Mouse (Mus musculus) kidney, embryonic 16.5 days (tissue): ENCODE results near the gene Ppp2r3d. TPM values are rescaled to one million over a fixed set of nuclear protein-coding genes. Genes with fewer than 3 reads are reported as not detected.
"Not testable (repeated sequence)": the region's sequence is repeated elsewhere in the genome, so short reads cannot be mapped to it uniquely, and the experiment has no call there.

ENCODE experiments used
- ATAC-seq: fragments of 200-750 bp; cut with Nextera tagmentation; 2 replicates; pipeline ENCODE4 v1.8.0; 2017; ENCODE audit warnings: moderate TSS enrichment; ENCODE audit not compliant: low FRiP score, low TSS enrichment
- H3K27ac ChIP-seq: fragments of 300-500 bp; sonication (generic); 2 replicates; pipeline ENCODE4 v1.5.1; 2014; ENCODE audit warnings: low read length
- H3K27me3 ChIP-seq: fragments of 300-500 bp; sonication (generic); 2 replicates; pipeline ENCODE4 v1.6.1; 2014; ENCODE audit warnings: low read length, control low read depth, mixed read lengths; ENCODE audit not compliant: insufficient read depth
- H3K36me3 ChIP-seq: fragments of 300-500 bp; sonication (generic); 2 replicates; pipeline ENCODE4 v1.6.1; 2014; ENCODE audit warnings: low read length, control low read depth, mixed read lengths; ENCODE audit not compliant: insufficient read depth
- H3K4me1 ChIP-seq: fragments of 300-500 bp; sonication (generic); 2 replicates; pipeline ENCODE4 v1.6.1; 2014; ENCODE audit warnings: low read length, control low read depth, mixed read lengths; ENCODE audit not compliant: insufficient read depth
- H3K4me2 ChIP-seq: fragments of 300-500 bp; sonication (generic); replicated peaks from 2 replicates; pipeline ENCODE4 v1.6.1; 2014; ENCODE audit warnings: low read depth, low read length
- H3K4me3 ChIP-seq: fragments of 300-500 bp; sonication (generic); 2 replicates; pipeline ENCODE4 v1.5.1; 2014; ENCODE audit warnings: mild to moderate bottlenecking, low read length
- H3K9ac ChIP-seq: fragments of 300-500 bp; sonication (generic); replicated peaks from 2 replicates; pipeline ENCODE4 v1.6.1; 2014; ENCODE audit warnings: low read length
- H3K9me3 ChIP-seq: fragments of 300-500 bp; sonication (generic); 2 replicates; pipeline ENCODE4 v1.6.1; 2016; ENCODE audit warnings: low read length, control low read depth
- WGBS: fragments of 180-500 bp; shearing (Covaris S2); extraction: QIAGEN DNeasy Blood & Tissue Kit; methylation state at CpG from one replicate; pipeline ENCODE4 v1.1.7; 2014; 5-methylcytosine and 5-hydroxymethylcytosine counted together
- polyA plus RNA-seq: library from polyadenylated mRNA; unstranded; fragments of >200 nt; fragmentation: Nextera tagmentation; extraction: Ambion mirVana; gene quantifications from 2 replicates; pipeline ENCODE4 v1.2.1, GENCODE M21; 2015

Ppp2r3d gene
- 137 and 142 TPM in 2 replicates for polyA plus RNA-seq

- H3K9me3 ChIP-seq = peaks cover 12% of the 10 kb centered on the region
- WGBS = 97% methylated on average over 22 of the region's 22 CpGs
- H3K4me1 ChIP-seq = no peaks in the 10 kb centered on the region
- no peak within 1 kb of the TSS for H3K4me2 ChIP-seq
- no peak within 1 kb of the TSS for H3K9ac ChIP-seq
- no peak within 1 kb of the TSS for H3K4me3 ChIP-seq
- ATAC-seq = peak; percentile 54; the same call in 1 of the 2 replicates
- H3K36me3 ChIP-seq = peaks cover 17% of the 10 kb centered on the region
- H3K27ac ChIP-seq = 0 out of 2 replicates have a peak within 1 kb of the TSS, but pooled peaks have one; percentile 24
- H3K27me3 ChIP-seq = no peaks in the 10 kb centered on the region
These were observed at the start of gene Ppp2r3d for GRCm38 (mm10) chr9:124476096-124476902. Ppp2r3d (minus strand) TSS chr9:124476898.

- H3K9me3 ChIP-seq, H3K4me1 ChIP-seq, H3K9ac ChIP-seq, H3K27ac ChIP-seq, H3K36me3 ChIP-seq, H3K27me3 ChIP-seq, H3K4me3 ChIP-seq, ATAC-seq, H3K4me2 ChIP-seq: not testable (repeated sequence)
- 87% methylated on average over 2 of the region's 2 CpGs for WGBS
These were observed 17.0 kb upstream of the Ppp2r3d start, which contains the start of gene Gm21836 for GRCm38 (mm10) chr9:124493693-124494092. Gm21836 (minus strand) TSS chr9:124493793.

DNA sequence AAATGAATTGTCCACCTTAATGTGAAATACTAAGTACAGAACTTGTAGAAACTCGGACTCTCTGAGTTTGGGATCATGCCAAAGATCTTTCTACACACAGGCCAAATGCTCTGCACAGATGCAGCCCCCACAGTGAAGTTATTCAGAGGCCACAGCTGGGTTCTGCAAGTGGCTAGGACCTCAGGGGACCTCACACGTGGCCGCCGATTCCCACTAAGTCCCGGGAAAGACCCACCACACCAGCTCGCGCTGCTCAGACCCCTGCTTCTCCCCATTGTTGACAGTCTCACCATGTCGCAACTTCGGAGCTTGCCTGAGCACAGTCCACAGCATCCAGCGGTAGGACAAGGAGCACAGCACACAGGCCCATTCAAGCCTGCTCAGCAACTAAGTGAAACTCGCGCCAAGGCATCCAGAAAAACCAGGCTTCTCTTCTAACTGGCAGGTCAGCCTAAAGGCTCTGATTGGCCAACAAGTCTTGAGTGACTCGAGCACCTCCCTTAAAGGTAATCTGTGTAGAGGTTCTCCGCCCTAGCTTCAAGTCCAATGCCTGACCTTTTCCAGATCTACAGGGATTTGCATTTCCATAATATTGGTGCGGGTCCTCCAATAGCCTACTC is 3.8 kb upstream of the Ppp2r3d start:
- H3K27ac ChIP-seq, H3K27me3 ChIP-seq, ATAC-seq, H3K9ac ChIP-seq, H3K4me1 ChIP-seq, H3K4me3 ChIP-seq, H3K4me2 ChIP-seq: not testable (repeated sequence)
- Histone ChIP-seq H3K9me3 (peaks cover 12% of the 10 kb centered on the region), H3K36me3 (peaks cover 13% of the 10 kb centered on the region)
- WGBS = 56% methylated on average over 12 of the region's 15 CpGs

DNA sequence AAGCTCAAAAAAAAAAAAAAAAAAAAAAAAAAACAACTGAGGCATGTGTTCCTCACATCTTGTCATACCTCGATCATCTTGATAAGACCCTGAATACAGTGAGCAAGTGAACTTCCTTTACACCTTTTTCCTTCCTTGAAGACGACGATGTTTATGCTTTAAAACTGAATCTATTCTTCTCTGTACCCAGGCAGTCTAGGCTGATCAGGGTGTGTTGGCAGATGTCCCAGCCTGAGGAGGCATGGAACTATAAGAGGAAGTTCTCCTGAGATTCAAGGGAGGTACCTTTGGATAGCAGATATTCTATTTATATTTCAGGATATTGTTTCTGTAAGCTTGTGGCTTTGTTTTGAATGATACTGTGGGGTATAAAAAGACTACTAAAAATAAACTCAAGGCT is 1.4 kb upstream of the Ppp2r3d start:
- H3K27ac ChIP-seq = no peak overlapping the region
- H3K4me3 ChIP-seq = no peak overlapping the region
- H3K36me3 ChIP-seq = peaks cover 17% of the 10 kb centered on the region
- peaks cover 12% of the 10 kb centered on the region for H3K9me3 ChIP-seq
- no peak overlapping the region for H3K4me2 ChIP-seq
- H3K9ac ChIP-seq = no peak overlapping the region
- no peaks in the 10 kb centered on the region for H3K4me1 ChIP-seq
- H3K27me3 ChIP-seq = no peaks in the 10 kb centered on the region
- WGBS = 49% methylated on average over 3 of the region's 3 CpGs
- peak; percentile 35; the same call in 1 of the 2 replicates for ATAC-seq

- Histone ChIP-seq H3K4me1 (no peaks in the 10 kb centered on the region), H3K9ac (no peak overlapping the region), H3K27ac (no peak overlapping the region), H3K9me3 (peaks cover 12% of the 10 kb centered on the region), H3K36me3 (peaks cover 17% of the 10 kb centered on the region), H3K27me3 (no peaks in the 10 kb centered on the region), H3K4me2 (no peak overlapping the region), H3K4me3 (no peak overlapping the region)
- WGBS = 93% methylated on average over 15 of the region's 15 CpGs
- no peak for ATAC-seq
These were observed 1.0 kb downstream of the Ppp2r3d start for GRCm38 (mm10) chr9:124475689-124476088.

DNA sequence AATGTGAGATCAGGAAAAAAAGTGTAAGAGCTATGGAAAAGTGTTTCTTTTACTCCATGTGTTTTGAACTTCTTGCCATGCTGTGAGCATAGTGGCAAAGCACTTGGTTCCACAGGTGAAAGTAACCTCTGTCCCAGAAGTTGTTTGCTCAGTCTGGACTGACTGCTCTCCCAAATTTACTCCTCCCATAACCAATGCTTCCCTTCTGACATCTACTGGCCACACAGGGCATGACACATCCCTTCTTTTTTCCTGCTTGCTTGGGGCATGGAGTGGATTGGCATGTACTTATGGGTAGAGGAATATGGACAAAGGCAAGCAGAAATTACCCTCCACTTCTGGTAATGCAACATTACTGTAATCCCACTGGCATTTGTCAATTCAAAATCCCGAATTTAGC is 20.1 kb downstream of the Ppp2r3d start:
- no peak; the same call in 1 of the 2 replicates for ATAC-seq
- Histone ChIP-seq H3K4me3 (no peak overlapping the region), H3K4me2 (no peak overlapping the region), H3K36me3 (no peaks in the 10 kb centered on the region), H3K9ac (no peak overlapping the region), H3K27me3 (no peaks in the 10 kb centered on the region), H3K9me3 (no peaks in the 10 kb centered on the region), H3K27ac (no peak overlapping the region), H3K4me1 (no peaks in the 10 kb centered on the region)
- WGBS = 2% methylated on average over 1 of the region's 1 CpGs

DNA sequence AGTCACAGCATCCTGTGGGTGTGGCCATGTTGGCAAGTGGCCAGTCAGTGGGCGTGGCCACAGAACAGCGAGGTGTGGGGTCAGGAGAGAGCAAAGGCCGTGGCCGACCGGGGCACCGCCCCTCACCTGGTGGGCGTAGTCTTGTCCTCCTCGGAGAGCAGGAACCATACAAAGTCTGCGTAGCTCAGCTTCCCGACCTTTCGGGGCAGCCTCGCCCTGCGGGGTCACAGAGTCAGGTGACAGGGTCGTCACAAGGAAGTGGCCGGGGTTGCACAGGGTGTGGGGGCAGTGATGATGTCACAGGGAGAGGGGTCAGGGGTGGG is 34.2 kb downstream of the Ppp2r3d start:
- Histone ChIP-seq H3K27me3 (no peaks in the 10 kb centered on the region), H3K9me3 (peaks cover 36% of the 10 kb centered on the region), H3K4me2 (no peak overlapping the region), H3K9ac (no peak overlapping the region), H3K4me3 (no peak overlapping the region), H3K4me1 (no peaks in the 10 kb centered on the region), H3K27ac (no peak overlapping the region), H3K36me3 (peaks cover 39% of the 10 kb centered on the region)
- 95% methylated on average over 15 of the region's 15 CpGs for WGBS
- ATAC-seq = no peak

- peaks cover 39% of the 10 kb centered on the region for H3K36me3 ChIP-seq
- ATAC-seq = no peak
- H3K27ac ChIP-seq = no peak overlapping the region
- no peak overlapping the region for H3K4me2 ChIP-seq
- peaks cover 36% of the 10 kb centered on the region for H3K9me3 ChIP-seq
- WGBS = 97% methylated on average over 45 of the region's 45 CpGs
- no peaks in the 10 kb centered on the region for H3K27me3 ChIP-seq
- no peak overlapping the region for H3K9ac ChIP-seq
- H3K4me3 ChIP-seq = no peak overlapping the region
- no peaks in the 10 kb centered on the region for H3K4me1 ChIP-seq
These were observed 34.8 kb downstream of the Ppp2r3d start for GRCm38 (mm10) chr9:124441681-124442532.

GRCm38 (mm10) chr9:124440724-124441045 is 36.0 kb downstream of the Ppp2r3d start:
- H3K4me2 ChIP-seq = no peak overlapping the region
- H3K4me3 ChIP-seq = no peak overlapping the region
- H3K4me1 ChIP-seq = no peaks in the 10 kb centered on the region
- peaks cover 36% of the 10 kb centered on the region for H3K9me3 ChIP-seq
- 79% methylated on average over 12 of the region's 14 CpGs for WGBS
- no peak overlapping the region for H3K9ac ChIP-seq
- ATAC-seq = no peak; the same call in 1 of the 2 replicates
- H3K36me3 ChIP-seq = peaks cover 39% of the 10 kb centered on the region
- H3K27me3 ChIP-seq = no peaks in the 10 kb centered on the region
- no peak overlapping the region for H3K27ac ChIP-seq
